Mouse (Mus musculus) cortical plate, adult 2 months (tissue): ENCODE results near the gene Zfp398.

Source experiments
- CTCF ChIP-seq: fragments of 200-500 bp; IDR thresholded peaks from 2 replicates; pipeline ENCODE4 v1.5.1; 2011; ENCODE audit warnings: mild to moderate bottlenecking, control low read depth, low read length; ENCODE audit not compliant: insufficient read depth; ENCODE audit errors: extremely low read depth
- POLR2A ChIP-seq: fragments of 200-500 bp; IDR thresholded peaks from 2 replicates; pipeline ENCODE4 v1.6.1; 2011; ENCODE audit warnings: mild to moderate bottlenecking, low read length, control low read depth; ENCODE audit not compliant: insufficient read depth; ENCODE audit errors: extremely low read depth

GRCm38 (mm10) chr6:47906326-47906725, 70.9 kb downstream of the Zfp398 start:
- no peak for TF ChIP-seq CTCF
- no peak for TF ChIP-seq POLR2A
